Mouse (Mus musculus): ENCODE data around the gene Gm19965. TPM values are rescaled to one million over a fixed set of nuclear protein-coding genes. Genes with fewer than 3 reads are reported as not detected.

Gm19965 gene
- polyA plus RNA-seq (2021; fragmentation: Nextera tagmentation): not detected in 2 replicates
- long read RNA-seq, experiment 1: 0 reads
- long read RNA-seq, experiment 2: 0 reads

DNA sequence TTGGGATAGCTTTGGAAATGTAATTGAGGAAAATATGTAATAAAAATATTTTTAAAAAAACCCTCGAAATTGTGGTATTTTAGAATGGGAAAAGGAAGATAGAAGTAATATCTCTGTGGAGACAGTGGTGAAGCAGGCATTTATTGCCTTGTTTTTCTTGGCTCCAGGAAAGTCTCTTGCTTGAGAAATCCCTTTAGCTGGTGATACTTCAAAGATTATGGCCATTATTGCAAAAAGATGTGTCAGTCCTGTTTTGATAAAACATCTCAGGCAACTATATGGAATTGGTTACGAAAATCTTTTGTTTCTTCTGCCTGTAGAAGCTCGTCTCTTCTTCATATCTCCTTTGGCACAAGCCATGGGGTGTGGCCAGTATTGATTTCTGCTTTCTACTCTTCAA, at the start of gene Gm19965:
TSS of gene Gm19965 (plus strand) at position 301 of the 400 bp plus-strand sequence.

